In genomic region chr8:85699051-85699450, GRCm38 (mm10) we compare ENCODE assay signal across 8 mouse cellular contexts. TPM values are rescaled to one million over a fixed set of nuclear protein-coding genes. Genes with fewer than 3 reads are reported as not detected.
DNase-seq lines count a peak whose midpoint lies in the region; ATAC-seq and TF ChIP-seq lines count a peak whose summit lies in the region.

No protein-coding gene starts in this region.

- DNase-seq in MN1 (ENCODE audit: low spot score), result peak; percentile 70
- peak; percentile 83 to 84 for DNase-seq in cerebellum, adult 18-20 months
- peak; percentile 92 for DNase-seq in forebrain, postnatal 0 days
- DNase-seq in heart, postnatal 4 days, result peak; percentile 78
- peak; percentile 72 to 78 for DNase-seq in layer of hippocampus, adult 18-20 months (ENCODE audit: low spot score in 2 of 2)
- peak; percentile 63 for DNase-seq in lung, adult 2 months
- DNase-seq in ovary, adult 18-20 months (ENCODE audit: low spot score), result peak; percentile 30
- peak; percentile 74 for DNase-seq in thymus, adult 2 months

- peak overlapping the region; percentile 2; the same call in 1 of the 2 replicates for H3K9ac ChIP-seq in forebrain, postnatal 0 days

- peak overlapping the region; percentile 43 for H3K4me2 ChIP-seq in forebrain, postnatal 0 days (ENCODE audit: low read depth)

- under 1% methylated on average over 6 of the region's 6 CpGs for WGBS in forebrain, postnatal 0 days
- WGBS in lung, adult 2 months, result 2% methylated on average over 6 of the region's 6 CpGs
- 3% methylated on average over 6 of the region's 6 CpGs for WGBS in thymus, adult 2 months

- H3K27ac ChIP-seq in forebrain, postnatal 0 days (ENCODE audit: low read depth, low read length), result no peak overlapping the region
- no peak overlapping the region for H3K27ac ChIP-seq in thymus, adult 2 months (ENCODE audit: control insufficient read depth, insufficient read depth, low read length)

- TF ChIP-seq CTCF in forebrain, postnatal 0 days (IDR thresholded peaks at IDR 0.05; ENCODE audit: low read depth), result peak; percentile 93
- peak; percentile 96 for TF ChIP-seq CTCF in lung, adult 2 months (IDR thresholded peaks at IDR 0.05; ENCODE audit: insufficient read depth, low read length)
- TF ChIP-seq CTCF in thymus, adult 2 months (IDR thresholded peaks at IDR 0.05; ENCODE audit: borderline replicate concordance, control insufficient read depth, extremely low read depth, insufficient read depth, low read length, poor library complexity), result peak; percentile 20; the same call in 1 of the 2 replicates

- H3K27me3 ChIP-seq in forebrain, postnatal 0 days (ENCODE audit: insufficient read depth, low read length), result no peaks in the 10 kb centered on the region
- no peaks in the 10 kb centered on the region for H3K27me3 ChIP-seq in thymus, adult 2 months (ENCODE audit: control insufficient read depth, insufficient read depth, low read length)

- H3K36me3 ChIP-seq in forebrain, postnatal 0 days (ENCODE audit: insufficient read depth), result no peaks in the 10 kb centered on the region
- H3K36me3 ChIP-seq in thymus, adult 2 months (ENCODE audit: control insufficient read depth, insufficient read depth, low read length), result no peaks in the 10 kb centered on the region

- TF ChIP-seq POLR2A in lung, adult 2 months (IDR thresholded peaks at IDR 0.05; ENCODE audit: borderline replicate concordance, extremely low read depth, low read depth, low read length), result no peak
- TF ChIP-seq POLR2A in thymus, adult 2 months (IDR thresholded peaks at IDR 0.05; ENCODE audit: control insufficient read depth, extremely low read depth, insufficient read depth, low read length, poor library complexity), result no peak

- peak; percentile 44 for ATAC-seq in forebrain, postnatal 0 days

- H3K4me1 ChIP-seq in forebrain, postnatal 0 days (ENCODE audit: insufficient read depth), result peaks cover 7% of the 10 kb centered on the region; the same call in 1 of the 2 replicates
- no peaks in the 10 kb centered on the region for H3K4me1 ChIP-seq in lung, adult 2 months (ENCODE audit: control insufficient read depth, insufficient read depth, low read length)
- peaks cover 8% of the 10 kb centered on the region for H3K4me1 ChIP-seq in thymus, adult 2 months (replicated peaks; ENCODE audit: control insufficient read depth, insufficient read depth, low read length)

- H3K4me3 ChIP-seq in forebrain, postnatal 0 days (ENCODE audit: low read depth, low read length), result peak overlapping the region; percentile 23
- peak overlapping the region; percentile 23 for H3K4me3 ChIP-seq in lung, adult 2 months (replicated peaks; ENCODE audit: extremely low read depth, low read depth, low read length)
- no peak overlapping the region for H3K4me3 ChIP-seq in thymus, adult 2 months (ENCODE audit: control insufficient read depth, insufficient read depth, low read length)

- no peaks in the 10 kb centered on the region for H3K9me3 ChIP-seq in forebrain, postnatal 0 days (ENCODE audit: low read length)

RNA-seq across cellular contexts. Expression of gene Neto2, which starts 1.7 kb away (rescaled TPM):
- total RNA-seq in forebrain, postnatal 0 days (2014; rRNA removed), result 186 and 225 TPM in 2 replicates
- polyA plus RNA-seq in forebrain, postnatal 0 days (2015; fragmentation: Nextera tagmentation; extraction: Ambion mirVana), result 65.3 and 71.4 TPM in 2 replicates
- 1 to 10 TPM; 9.2 to 9.9 TPM for total RNA-seq in heart, postnatal 4 days (2021)
- total RNA-seq in layer of hippocampus, adult 18-20 months (2021), result 10 to 100 TPM; 36.8 to 38.4 TPM
- polyA plus RNA-seq in lung, adult 2 months (2012; rRNA removed), result 0.42 and 0.67 TPM in 2 replicates
- polyA plus RNA-seq in thymus, adult 2 months (2012; rRNA removed), result 3.1 and 3.6 TPM in 2 replicates

Comparison
In these comparisons a context has a peak if more than half of its experiments do, and no peak if none do; other contexts are left out.
1. DNase-seq: peak in every context shown above with its lines; median percentile 92 in forebrain, postnatal 0 days; 84 in cerebellum, adult 18-20 months; 78 in heart, postnatal 4 days; 75 in layer of hippocampus, adult 18-20 months; 74 in thymus, adult 2 months; 70 in MN1; 63 in lung, adult 2 months; 30 in ovary, adult 18-20 months.
2. CTCF ChIP-seq: peak in every context shown above with its lines; median percentile 96 in lung, adult 2 months; 93 in forebrain, postnatal 0 days; 20 in thymus, adult 2 months.